Mouse (Mus musculus) common myeloid progenitor, adult 5-6 weeks (primary cell): Measurements from ENCODE around the gene Wipf3. TPM values are rescaled to one million over a fixed set of nuclear protein-coding genes. Genes with fewer than 3 reads are reported as not detected.
A peak's percentile ranks its signal among the peaks of the same experiment; 100 is the strongest.

Experiments used
- ATAC-seq: replicated peaks from 2 replicates; pipeline ENCODE4 v1.8.0; 2016; ENCODE audit warnings: low read depth, mild to moderate bottlenecking, moderate TSS enrichment, inconsistent platforms; ENCODE audit not compliant: poor library complexity, severe bottlenecking
- total RNA-seq: library from RNA; stranded (forward); fragments of 200-1000, 187-1606 nt; gene quantifications from 2 replicates; pipeline ENCODE4 v1.2.3, GENCODE M21; 2017

Gene Wipf3
- total RNA-seq, 1 experiment from 2014 or later = not detected

- no peak for ATAC-seq
These were observed 87.2 kb downstream of the Wipf3 start for GRCm38 (mm10) chr6:54516512-54517134.

- no peak for ATAC-seq
These were observed 89.4 kb downstream of the Wipf3 start for GRCm38 (mm10) chr6:54518758-54519157.

GRCm38 (mm10) chr6:54528666-54529065, 99.3 kb downstream of the Wipf3 start:
- peak; percentile 97 for ATAC-seq

- ATAC-seq = no peak
These were observed 100.8 kb downstream of the Wipf3 start for GRCm38 (mm10) chr6:54530182-54530581.

- ATAC-seq = no peak
These were observed 101.7 kb downstream of the Wipf3 start for GRCm38 (mm10) chr6:54531048-54531481.

GRCm38 (mm10) chr6:54535485-54535884, 106.1 kb downstream of the Wipf3 start:
- 0 out of 2 replicates have a peak, but pooled peaks have one; percentile 25 for ATAC-seq

- ATAC-seq = no peak
These were observed 107.7 kb downstream of the Wipf3 start for GRCm38 (mm10) chr6:54537053-54537452.

GRCm38 (mm10) chr6:54538773-54539173, 109.4 kb downstream of the Wipf3 start:
- ATAC-seq = no peak

GRCm38 (mm10) chr6:54539396-54539795, 110.0 kb downstream of the Wipf3 start:
- ATAC-seq = no peak

- no peak for ATAC-seq
These were observed 111.0 kb downstream of the Wipf3 start for GRCm38 (mm10) chr6:54540252-54540887.

GRCm38 (mm10) chr6:54542836-54543235, 113.4 kb downstream of the Wipf3 start:
- ATAC-seq = no peak

- no peak for ATAC-seq
These were observed 114.2 kb downstream of the Wipf3 start for GRCm38 (mm10) chr6:54543646-54544045.

GRCm38 (mm10) chr6:54548314-54549019, 119.1 kb downstream of the Wipf3 start:
- 0 out of 2 replicates have a peak, but pooled peaks have one; percentile 45 for ATAC-seq

- no peak for ATAC-seq
These were observed 119.9 kb downstream of the Wipf3 start for GRCm38 (mm10) chr6:54549311-54549710.

GRCm38 (mm10) chr6:54550801-54551323, 121.5 kb downstream of the Wipf3 start:
- no peak for ATAC-seq

- ATAC-seq = no peak
These were observed 123.5 kb downstream of the Wipf3 start for GRCm38 (mm10) chr6:54552721-54553413.
